In genomic region chr15:12625524-12625923, GRCm38 (mm10) we compare ENCODE assay signal across 20 mouse cellular contexts.
DNase-seq lines count a peak whose midpoint lies in the region; ATAC-seq lines count a peak whose summit lies in the region.
"Had no signal": no experiment of that assay in that cellular context is flagged by ENCODE, and none has a peak within 500 bp of the region (broad histone marks: within the 10 kb centered on the region; RNA-seq: fewer than 3 reads in every experiment).

No protein-coding gene starts in this region.

- no peaks in the 10 kb centered on the region for H3K36me3 ChIP-seq in embryonic facial prominence, embryonic 13.5 days
- no peaks in the 10 kb centered on the region for H3K36me3 ChIP-seq in embryonic facial prominence, embryonic 10.5 days (replicated peaks)
- H3K36me3 ChIP-seq in midbrain, embryonic 11.5 days (ENCODE audit: control insufficient read depth, insufficient read depth, low read length): no peaks in the 10 kb centered on the region
- H3K36me3 ChIP-seq in midbrain, embryonic 10.5 days: no peaks in the 10 kb centered on the region
- H3K36me3 ChIP-seq in hindbrain, embryonic 16.5 days (ENCODE audit: control insufficient read depth, insufficient read depth, low read length): no peaks in the 10 kb centered on the region
- no peaks in the 10 kb centered on the region for H3K36me3 ChIP-seq in neural tube, embryonic 14.5 days (ENCODE audit: control insufficient read depth, insufficient read depth, low read length)
- H3K36me3 ChIP-seq: embryonic facial prominence, embryonic 15.5 days had no signal

- H3K4me2 ChIP-seq in embryonic facial prominence, embryonic 13.5 days: no peak overlapping the region
- no peak overlapping the region for H3K4me2 ChIP-seq in midbrain, embryonic 11.5 days
- H3K4me2 ChIP-seq in hindbrain, embryonic 16.5 days (ENCODE audit: low read length): no peak overlapping the region
- no peak overlapping the region for H3K4me2 ChIP-seq in neural tube, embryonic 14.5 days (ENCODE audit: low read depth, low read length)
- H3K4me2 ChIP-seq: embryonic facial prominence, embryonic 15.5 days had no signal

- WGBS in embryonic facial prominence, embryonic 13.5 days: 39% methylated on average over 6 of the region's 6 CpGs
- 57% methylated on average over 6 of the region's 6 CpGs for WGBS in embryonic facial prominence, embryonic 10.5 days
- WGBS in midbrain, embryonic 11.5 days: 57% methylated on average over 6 of the region's 6 CpGs
- 60% methylated on average over 6 of the region's 6 CpGs for WGBS in midbrain, embryonic 10.5 days
- 35% methylated on average over 6 of the region's 6 CpGs for WGBS in hindbrain, embryonic 16.5 days
- 39% methylated on average over 6 of the region's 6 CpGs for WGBS in neural tube, embryonic 14.5 days

- ATAC-seq in embryonic facial prominence, embryonic 13.5 days (ENCODE audit: insufficient number of reproducible peaks, insufficient read depth, low FRiP score, low TSS enrichment, low read depth): no peak
- peak; percentile 36; the same call in 1 of the 2 replicates for ATAC-seq in midbrain, embryonic 11.5 days (ENCODE audit: low FRiP score)
- 0 out of 2 replicates have a peak, but pooled peaks have one; percentile 21 for ATAC-seq in hindbrain, embryonic 16.5 days
- ATAC-seq in neural tube, embryonic 14.5 days (ENCODE audit: low read depth): 0 out of 2 replicates have a peak, but pooled peaks have one; percentile 24
- ATAC-seq: forebrain, embryonic 16.5 days had no signal

- H3K9ac ChIP-seq in embryonic facial prominence, embryonic 13.5 days: no peak overlapping the region
- H3K9ac ChIP-seq in midbrain, embryonic 11.5 days (ENCODE audit: low read length): no peak overlapping the region
- H3K9ac ChIP-seq in hindbrain, embryonic 16.5 days (ENCODE audit: low read depth, low read length): no peak overlapping the region
- no peak overlapping the region for H3K9ac ChIP-seq in neural tube, embryonic 14.5 days (replicated peaks; ENCODE audit: low read depth, low read length)
- H3K9ac ChIP-seq: embryonic facial prominence, embryonic 15.5 days had no signal

- peaks cover 31% of the 10 kb centered on the region for H3K4me1 ChIP-seq in embryonic facial prominence, embryonic 13.5 days
- peaks cover 14% of the 10 kb centered on the region for H3K4me1 ChIP-seq in embryonic facial prominence, embryonic 10.5 days
- H3K4me1 ChIP-seq in midbrain, embryonic 11.5 days (ENCODE audit: control insufficient read depth, insufficient read depth, low read length): peaks cover 2% of the 10 kb centered on the region; the same call in 1 of the 2 replicates
- peaks cover 19% of the 10 kb centered on the region for H3K4me1 ChIP-seq in midbrain, embryonic 10.5 days
- peaks cover 3% of the 10 kb centered on the region for H3K4me1 ChIP-seq in hindbrain, embryonic 16.5 days (ENCODE audit: control insufficient read depth, insufficient read depth, low read depth, low read length)
- peaks cover 8% of the 10 kb centered on the region; the same call in 1 of the 2 replicates for H3K4me1 ChIP-seq in neural tube, embryonic 14.5 days (ENCODE audit: control insufficient read depth, insufficient read depth, low read length)

- peaks cover 3% of the 10 kb centered on the region; the same call in 1 of the 2 replicates for H3K9me3 ChIP-seq in embryonic facial prominence, embryonic 13.5 days
- H3K9me3 ChIP-seq in embryonic facial prominence, embryonic 10.5 days: 0 out of 2 replicates have a peak, but pooled peaks cover 4% of the 10 kb centered on the region
- no peaks in the 10 kb centered on the region for H3K9me3 ChIP-seq in midbrain, embryonic 11.5 days (ENCODE audit: control insufficient read depth, low read length)
- no peaks in the 10 kb centered on the region for H3K9me3 ChIP-seq in midbrain, embryonic 10.5 days (replicated peaks)
- H3K9me3 ChIP-seq in hindbrain, embryonic 16.5 days (ENCODE audit: control insufficient read depth, low read length): no peaks in the 10 kb centered on the region
- no peaks in the 10 kb centered on the region; the same call in 1 of the 2 replicates for H3K9me3 ChIP-seq in neural tube, embryonic 14.5 days (ENCODE audit: control insufficient read depth, low read length)
- H3K9me3 ChIP-seq: embryonic facial prominence, embryonic 15.5 days had no signal

- H3K27ac ChIP-seq in embryonic facial prominence, embryonic 13.5 days: 0 out of 2 replicates have a peak overlapping the region, but pooled peaks have one; percentile 7
- no peak overlapping the region for H3K27ac ChIP-seq in embryonic facial prominence, embryonic 10.5 days (replicated peaks)
- no peak overlapping the region for H3K27ac ChIP-seq in midbrain, embryonic 11.5 days (ENCODE audit: low read depth, low read length)
- no peak overlapping the region for H3K27ac ChIP-seq in midbrain, embryonic 10.5 days (replicated peaks)
- no peak overlapping the region for H3K27ac ChIP-seq in hindbrain, embryonic 16.5 days (ENCODE audit: low read depth, low read length)
- H3K27ac ChIP-seq in neural tube, embryonic 14.5 days (ENCODE audit: low read depth, low read length): no peak overlapping the region
- H3K27ac ChIP-seq: embryonic facial prominence, embryonic 15.5 days had no signal

- H3K27me3 ChIP-seq in embryonic facial prominence, embryonic 13.5 days: no peaks in the 10 kb centered on the region
- H3K27me3 ChIP-seq in embryonic facial prominence, embryonic 10.5 days (replicated peaks; ENCODE audit: low read depth, poor library complexity, severe bottlenecking): 0 out of 2 replicates have a peak, but pooled peaks cover 3% of the 10 kb centered on the region
- no peaks in the 10 kb centered on the region for H3K27me3 ChIP-seq in midbrain, embryonic 11.5 days (ENCODE audit: control insufficient read depth, insufficient read depth, low read length)
- H3K27me3 ChIP-seq in midbrain, embryonic 10.5 days (ENCODE audit: low read depth, poor library complexity, severe bottlenecking): no peaks in the 10 kb centered on the region
- H3K27me3 ChIP-seq in hindbrain, embryonic 16.5 days (replicated peaks; ENCODE audit: control insufficient read depth, insufficient read depth, low read length): no peaks in the 10 kb centered on the region
- no peaks in the 10 kb centered on the region for H3K27me3 ChIP-seq in neural tube, embryonic 14.5 days (ENCODE audit: control insufficient read depth, insufficient read depth, low read length)
- H3K27me3 ChIP-seq: embryonic facial prominence, embryonic 15.5 days had no signal

- no peak overlapping the region for H3K4me3 ChIP-seq in embryonic facial prominence, embryonic 13.5 days
- H3K4me3 ChIP-seq in embryonic facial prominence, embryonic 10.5 days: no peak overlapping the region
- no peak overlapping the region for H3K4me3 ChIP-seq in midbrain, embryonic 11.5 days (ENCODE audit: low read depth, low read length)
- H3K4me3 ChIP-seq in midbrain, embryonic 10.5 days: no peak overlapping the region
- H3K4me3 ChIP-seq in hindbrain, embryonic 16.5 days (ENCODE audit: low read length): no peak overlapping the region
- no peak overlapping the region for H3K4me3 ChIP-seq in neural tube, embryonic 14.5 days (ENCODE audit: low read depth, low read length)
- H3K4me3 ChIP-seq: embryonic facial prominence, embryonic 15.5 days had no signal

- no peak for DNase-seq in embryonic facial prominence, embryonic 10.5 days (ENCODE audit: low spot score)
- DNase-seq in midbrain, embryonic 11.5 days (ENCODE audit: low spot score, missing footprints): peak; percentile 41
- no peak for DNase-seq in midbrain, embryonic 10.5 days (ENCODE audit: low spot score)
- no peak for DNase-seq in testis, postnatal 14 days (ENCODE audit: low spot score)
- DNase-seq in gastrocnemius, adult 18-20 months (ENCODE audit: low spot score): no peak
- DNase-seq: adrenal gland, postnatal 25 days; cerebellum, adult 8-10 months; cerebellum, postnatal 36 days; embryo, embryonic 11 days; gastrocnemius, postnatal 14 days; heart, adult 18-20 months; heart, postnatal 36 days; kidney, postnatal 25 days; layer of hippocampus, postnatal 36 days; lung, postnatal 4 days had no signal
